Mouse (Mus musculus) cortical plate, adult 2 months (tissue): ENCODE data around the gene Sec14l5.

ENCODE experiments used
- CTCF ChIP-seq: fragments of 200-500 bp; IDR thresholded peaks from 2 replicates; pipeline ENCODE4 v1.5.1; 2011; ENCODE audit warnings: mild to moderate bottlenecking, control low read depth, low read length; ENCODE audit not compliant: insufficient read depth; ENCODE audit errors: extremely low read depth
- POLR2A ChIP-seq: fragments of 200-500 bp; IDR thresholded peaks from 2 replicates; pipeline ENCODE4 v1.6.1; 2011; ENCODE audit warnings: mild to moderate bottlenecking, low read length, control low read depth; ENCODE audit not compliant: insufficient read depth; ENCODE audit errors: extremely low read depth

DNA sequence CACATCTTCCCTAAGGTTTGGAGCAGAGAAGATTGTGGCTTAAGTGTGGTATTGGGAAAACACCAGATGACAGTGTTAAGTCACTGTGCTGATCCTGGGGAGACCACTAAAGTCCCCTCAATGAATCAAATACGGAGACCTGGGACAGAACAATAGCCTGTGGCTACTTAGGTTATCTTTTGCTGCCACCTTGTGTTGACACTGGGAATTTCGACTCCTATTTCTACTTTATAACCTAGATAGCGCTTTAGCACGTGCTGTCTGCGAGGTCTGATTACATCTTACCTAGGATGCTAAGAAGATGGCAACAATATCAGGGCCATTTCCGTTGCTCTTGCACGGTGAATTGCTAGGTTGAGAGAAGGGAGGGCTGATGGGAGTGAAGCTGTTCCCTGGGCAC is 1.3 kb upstream of the Sec14l5 start:
- TF ChIP-seq POLR2A (no peak), CTCF (peak; percentile 74)
